Mouse (Mus musculus) megakaryocyte, embryonic 14.5 days (primary cell): ENCODE measurements around the gene Cacna1d.

Experiments
- FLI1 ChIP-seq: IDR thresholded peaks from 2 replicates; pipeline ENCODE4 v1.6.1; 2012; ENCODE audit warnings: low read length, inconsistent platforms, mixed read lengths
- GATA1 ChIP-seq: IDR thresholded peaks from 3 replicates; pipeline ENCODE4 v1.6.1; 2012; ENCODE audit warnings: mixed read lengths, low read length, inconsistent platforms, borderline replicate concordance

- TF ChIP-seq GATA1 (no peak), FLI1 (no peak)
Measured at GRCm38 (mm10) chr14:30419458-30419857, 71.8 kb downstream of the Cacna1d start.
